Mouse (Mus musculus): ENCODE measurements around the gene Rhox2b. TPM values are rescaled to one million over a fixed set of nuclear protein-coding genes. Genes with fewer than 3 reads are reported as not detected.
"Not testable (repeated sequence)": the region's sequence is repeated elsewhere in the genome, so short reads cannot be mapped to it uniquely, and the experiment has no call there.

Gene Rhox2b
- not detected in 2 replicates for polyA plus RNA-seq (2015; fragmentation: Nextera tagmentation; extraction: Ambion mirVana)

GRCm38 (mm10) chrX:37411767-37412166, at the start of gene Rhox2b:
Gene Rhox2b, plus strand, starts transcription at chrX:37412067.
- H3K9ac ChIP-seq (replicated peaks); H3K9me3 ChIP-seq; H3K4me1 ChIP-seq (replicated peaks); H3K4me2 ChIP-seq (replicated peaks); ATAC-seq; H3K4me3 ChIP-seq (replicated peaks); H3K27ac ChIP-seq; H3K36me3 ChIP-seq; H3K27me3 ChIP-seq: not testable (repeated sequence)
- no CpG with 5 or more reads among the region's 9 CpGs for WGBS

- not testable (repeated sequence) for H3K4me2 ChIP-seq (replicated peaks); H3K4me1 ChIP-seq (replicated peaks); H3K27me3 ChIP-seq; H3K36me3 ChIP-seq; H3K27ac ChIP-seq; ATAC-seq; H3K4me3 ChIP-seq (replicated peaks); H3K9ac ChIP-seq (replicated peaks); H3K9me3 ChIP-seq
- WGBS = no CpG with 5 or more reads among the region's 1 CpGs
These were observed 32.1 kb upstream of the Rhox2b start, which contains the start of gene Rhox3a2 for GRCm38 (mm10) chrX:37379728-37380127. Gene Rhox3a2, plus strand, starts transcription at chrX:37380028.

GRCm38 (mm10) chrX:37390548-37390947, 21.3 kb upstream of the Rhox2b start, which contains the start of gene Rhox4a2:
Gene Rhox4a2, plus strand, starts transcription at chrX:37390848.
- H3K4me1 ChIP-seq (replicated peaks); H3K9me3 ChIP-seq; H3K4me3 ChIP-seq (replicated peaks); H3K9ac ChIP-seq (replicated peaks); ATAC-seq; H3K27ac ChIP-seq; H3K4me2 ChIP-seq (replicated peaks); H3K36me3 ChIP-seq; H3K27me3 ChIP-seq: not testable (repeated sequence)
- 95% methylated on average over 9 of the region's 16 CpGs for WGBS

- not testable (repeated sequence) for H3K4me3 ChIP-seq (replicated peaks); H3K9ac ChIP-seq (replicated peaks); H3K4me2 ChIP-seq (replicated peaks); ATAC-seq; H3K27ac ChIP-seq; H3K9me3 ChIP-seq; H3K27me3 ChIP-seq; H3K4me1 ChIP-seq (replicated peaks); H3K36me3 ChIP-seq
- WGBS = 90% methylated on average over 14 of the region's 15 CpGs
These were observed 20.3 kb downstream of the Rhox2b start, which contains the start of gene Rhox4b for GRCm38 (mm10) chrX:37432194-37432593. Gene Rhox4b, plus strand, starts transcription at chrX:37432494.

- ATAC-seq; H3K4me3 ChIP-seq (replicated peaks); H3K36me3 ChIP-seq; H3K9ac ChIP-seq (replicated peaks); H3K4me2 ChIP-seq (replicated peaks); H3K27me3 ChIP-seq; H3K27ac ChIP-seq; H3K9me3 ChIP-seq; H3K4me1 ChIP-seq (replicated peaks): not testable (repeated sequence)
- 91% methylated on average over 7 of the region's 10 CpGs for WGBS
These were observed 41.5 kb downstream of the Rhox2b start, which contains the start of gene Rhox2c for GRCm38 (mm10) chrX:37453380-37453779. Gene Rhox2c, plus strand, starts transcription at chrX:37453680.

GRCm38 (mm10) chrX:37458285-37458684, 46.4 kb downstream of the Rhox2b start, which contains the start of gene Rhox3c:
Gene Rhox3c, plus strand, starts transcription at chrX:37458585.
- H3K4me3 ChIP-seq (replicated peaks); H3K27me3 ChIP-seq; H3K9me3 ChIP-seq; ATAC-seq; H3K36me3 ChIP-seq; H3K4me2 ChIP-seq (replicated peaks); H3K9ac ChIP-seq (replicated peaks); H3K27ac ChIP-seq; H3K4me1 ChIP-seq (replicated peaks): not testable (repeated sequence)
- WGBS = 95% methylated on average over 3 of the region's 4 CpGs

Other genes starting within 250 kb of the Rhox2b start
- gene Akap14, start 243.2 kb upstream of the Rhox2b start, polyA plus RNA-seq (2015; fragmentation: Nextera tagmentation; extraction: Ambion mirVana) = 0.14 and 0.42 TPM in 2 replicates
- 624 and 640 TPM in 2 replicates for gene Ndufa1, start 220.9 kb upstream of the Rhox2b start, polyA plus RNA-seq (2015; fragmentation: Nextera tagmentation; extraction: Ambion mirVana)
- gene Rnf113a1, start 220.8 kb upstream of the Rhox2b start, polyA plus RNA-seq (2015; fragmentation: Nextera tagmentation; extraction: Ambion mirVana) = 16.0 and 16.3 TPM in 2 replicates
- not detected in 2 replicates for gene Gm9, start 201.0 kb upstream of the Rhox2b start, polyA plus RNA-seq (2015; fragmentation: Nextera tagmentation; extraction: Ambion mirVana)
- not detected in 2 replicates for gene Rhox1, start 189.8 kb upstream of the Rhox2b start, polyA plus RNA-seq (2015; fragmentation: Nextera tagmentation; extraction: Ambion mirVana)
- gene Rhox2a, start 167.1 kb upstream of the Rhox2b start, polyA plus RNA-seq (2015; fragmentation: Nextera tagmentation; extraction: Ambion mirVana) = not detected in 2 replicates
- gene Rhox3a, start 162.1 kb upstream of the Rhox2b start, polyA plus RNA-seq (2015; fragmentation: Nextera tagmentation; extraction: Ambion mirVana) = not detected in 2 replicates
- not detected in 2 replicates for gene Rhox4a, start 146.7 kb upstream of the Rhox2b start, polyA plus RNA-seq (2015; fragmentation: Nextera tagmentation; extraction: Ambion mirVana)
- gene Rhox3a2, start 32.0 kb upstream of the Rhox2b start, polyA plus RNA-seq (2015; fragmentation: Nextera tagmentation; extraction: Ambion mirVana) = not detected in 2 replicates
- not detected in 2 replicates for gene Rhox4a2, start 21.2 kb upstream of the Rhox2b start, polyA plus RNA-seq (2015; fragmentation: Nextera tagmentation; extraction: Ambion mirVana)
- gene Rhox4b, start 20.4 kb downstream of the Rhox2b start, polyA plus RNA-seq (2015; fragmentation: Nextera tagmentation; extraction: Ambion mirVana) = not detected in 2 replicates
- not detected in 2 replicates for gene Rhox2c, start 41.6 kb downstream of the Rhox2b start, polyA plus RNA-seq (2015; fragmentation: Nextera tagmentation; extraction: Ambion mirVana)
- gene Rhox3c, start 46.5 kb downstream of the Rhox2b start, polyA plus RNA-seq (2015; fragmentation: Nextera tagmentation; extraction: Ambion mirVana) = not detected in 2 replicates
- gene Rhox4c, start 68.3 kb downstream of the Rhox2b start, polyA plus RNA-seq (2015; fragmentation: Nextera tagmentation; extraction: Ambion mirVana) = not detected in 2 replicates
- not detected in 2 replicates for gene Rhox2d, start 81.4 kb downstream of the Rhox2b start, polyA plus RNA-seq (2015; fragmentation: Nextera tagmentation; extraction: Ambion mirVana)
- gene Rhox4d, start 102.3 kb downstream of the Rhox2b start, polyA plus RNA-seq (2015; fragmentation: Nextera tagmentation; extraction: Ambion mirVana) = not detected in 2 replicates
- not detected in 2 replicates for gene Rhox2e, start 118.4 kb downstream of the Rhox2b start, polyA plus RNA-seq (2015; fragmentation: Nextera tagmentation; extraction: Ambion mirVana)
- not detected in 2 replicates for gene Rhox3e, start 130.0 kb downstream of the Rhox2b start, polyA plus RNA-seq (2015; fragmentation: Nextera tagmentation; extraction: Ambion mirVana)
- gene Rhox4e, start 145.3 kb downstream of the Rhox2b start, polyA plus RNA-seq (2015; fragmentation: Nextera tagmentation; extraction: Ambion mirVana) = not detected in 2 replicates
- not detected in 2 replicates for gene Rhox2f, start 159.3 kb downstream of the Rhox2b start, polyA plus RNA-seq (2015; fragmentation: Nextera tagmentation; extraction: Ambion mirVana)
- gene Rhox3f, start 168.9 kb downstream of the Rhox2b start, polyA plus RNA-seq (2015; fragmentation: Nextera tagmentation; extraction: Ambion mirVana) = not detected in 2 replicates
- not detected in 2 replicates for gene Rhox4f, start 195.6 kb downstream of the Rhox2b start, polyA plus RNA-seq (2015; fragmentation: Nextera tagmentation; extraction: Ambion mirVana)
- not detected in 2 replicates for gene Rhox3g, start 216.5 kb downstream of the Rhox2b start, polyA plus RNA-seq (2015; fragmentation: Nextera tagmentation; extraction: Ambion mirVana)
- not detected in 2 replicates for gene Rhox2g, start 231.4 kb downstream of the Rhox2b start, polyA plus RNA-seq (2015; fragmentation: Nextera tagmentation; extraction: Ambion mirVana)
- gene Rhox4g, start 239.3 kb downstream of the Rhox2b start, polyA plus RNA-seq (2015; fragmentation: Nextera tagmentation; extraction: Ambion mirVana) = not detected in 2 replicates